Mouse (Mus musculus): Measurements from ENCODE around the gene Stxbp3.

Gene Stxbp3

DNA sequence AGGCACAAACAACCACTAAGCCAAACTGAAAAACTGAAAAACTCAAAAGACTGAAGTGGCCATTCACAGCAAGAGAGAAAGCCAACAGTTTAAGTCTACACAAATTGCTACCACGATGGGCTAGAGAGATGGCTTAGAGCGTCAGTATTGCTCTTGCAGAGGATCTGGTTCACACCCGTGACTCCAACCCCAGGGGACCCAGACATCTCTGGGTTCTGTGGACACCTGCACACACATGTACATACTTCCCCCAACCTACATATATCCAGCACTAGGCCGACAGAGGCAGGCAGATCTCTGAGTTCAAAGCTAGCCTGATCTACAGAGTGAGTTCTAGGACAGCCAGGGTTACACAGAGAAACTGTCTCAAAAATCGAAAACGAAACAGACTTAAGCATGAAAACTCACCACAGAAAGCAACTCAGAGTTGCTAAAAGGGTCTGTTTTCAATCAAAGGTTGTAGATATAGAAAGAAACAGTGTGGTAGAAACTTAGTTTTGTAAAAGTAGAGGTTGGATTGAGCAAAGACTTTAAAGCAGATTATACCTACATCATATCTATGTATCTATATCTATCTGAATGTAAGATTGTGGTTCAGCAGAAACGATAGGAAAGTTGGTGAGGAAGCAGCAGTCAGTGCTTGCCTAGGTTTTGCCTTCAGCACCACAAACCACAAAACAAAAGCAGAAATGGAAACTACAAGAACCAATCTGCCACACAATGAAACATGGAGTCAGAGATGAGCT lies 44.6 kb downstream of the Stxbp3 start:
- DNase-seq: peak in 1 of 2 experiments; percentile 13

DNA sequence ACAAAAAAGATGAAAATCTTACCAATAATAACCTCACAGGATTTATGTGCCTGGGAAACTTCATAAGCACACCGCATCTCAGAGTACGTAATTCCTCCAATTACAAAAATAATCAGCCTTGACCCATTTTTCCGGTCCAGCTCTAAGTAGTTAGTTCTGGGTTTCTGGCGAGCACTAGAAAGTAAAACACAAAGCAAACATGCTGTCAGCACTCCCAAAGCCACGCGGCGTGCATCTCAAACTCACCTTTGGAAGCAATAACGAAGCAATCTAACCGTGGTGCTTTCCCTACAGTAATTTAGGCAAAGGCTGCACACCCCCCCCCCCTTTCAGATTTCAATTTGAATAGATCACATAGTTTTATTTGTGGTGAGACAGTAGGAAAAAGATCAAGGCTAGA lies 45.5 kb downstream of the Stxbp3 start:
- DNase-seq: no peak

DNA sequence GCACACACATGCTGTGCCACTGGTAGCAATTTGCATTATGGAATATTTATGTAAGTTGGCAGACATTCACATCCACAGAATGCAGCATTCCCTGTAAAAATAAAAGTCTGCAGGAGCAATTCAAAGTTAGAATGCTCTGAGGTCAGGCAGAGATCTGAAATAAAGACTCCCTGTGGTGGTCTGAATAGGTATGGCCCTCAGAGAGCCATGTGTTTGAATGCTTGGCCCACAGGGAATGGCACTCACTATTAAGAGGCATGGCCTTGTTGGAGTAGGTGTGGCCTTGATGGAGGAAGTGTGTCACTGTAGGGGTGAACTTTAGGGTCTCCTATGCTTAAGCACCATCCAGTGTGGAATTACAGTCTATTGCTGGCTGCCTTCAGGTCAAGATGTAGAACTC lies 47.9 kb downstream of the Stxbp3 start:
- DNase-seq: no peak

DNA sequence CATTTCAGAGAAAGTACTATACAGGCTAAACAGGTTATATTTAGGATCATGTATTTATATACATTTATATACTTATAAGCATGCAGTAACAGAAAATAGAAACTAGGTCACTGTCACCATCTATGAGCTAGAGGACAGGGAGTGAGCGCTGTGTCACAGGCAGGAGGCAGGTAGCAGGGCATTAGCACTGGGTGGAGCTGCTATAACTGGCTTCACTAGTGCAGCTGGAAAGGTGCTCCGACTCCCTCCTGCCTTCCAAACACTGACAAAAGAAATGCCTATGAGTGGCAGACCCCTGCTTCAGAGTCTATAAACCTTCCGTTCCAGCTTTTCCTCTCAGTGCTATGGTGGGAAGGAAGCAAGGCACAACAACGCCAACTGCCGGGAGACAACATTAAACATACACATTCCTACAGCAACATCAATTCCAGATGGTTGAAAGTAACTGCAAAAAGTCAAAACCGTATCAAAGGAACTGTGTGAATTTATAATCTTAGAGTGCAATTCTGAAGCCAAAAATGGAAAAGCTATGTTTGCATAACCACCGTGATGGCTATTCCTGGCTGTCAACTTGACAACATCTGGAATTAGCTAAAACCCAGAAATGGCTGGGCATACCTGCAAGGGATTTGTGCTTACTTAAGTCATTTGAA lies 49.1 kb downstream of the Stxbp3 start:
- no peak for DNase-seq

DNA sequence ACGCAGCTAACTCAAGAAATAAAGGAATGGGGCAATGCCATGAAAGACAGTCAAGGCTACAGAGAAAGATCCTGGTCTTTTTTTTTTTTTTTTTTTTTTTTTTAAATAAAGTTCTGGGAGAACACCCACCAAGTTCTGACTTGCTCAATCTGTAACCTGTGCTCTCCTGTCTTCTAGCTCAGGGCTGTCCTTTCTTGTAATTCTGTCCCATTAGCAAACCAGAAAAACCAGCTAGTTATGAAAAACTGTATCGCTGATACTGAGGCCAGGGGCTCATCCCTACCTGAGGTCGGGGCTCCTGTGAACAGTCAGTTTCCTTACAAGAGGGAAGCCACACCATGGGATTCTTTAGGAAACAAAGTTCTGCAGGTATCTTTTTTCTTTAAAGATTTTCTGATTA lies 49.8 kb downstream of the Stxbp3 start:
- DNase-seq: no peak

DNA sequence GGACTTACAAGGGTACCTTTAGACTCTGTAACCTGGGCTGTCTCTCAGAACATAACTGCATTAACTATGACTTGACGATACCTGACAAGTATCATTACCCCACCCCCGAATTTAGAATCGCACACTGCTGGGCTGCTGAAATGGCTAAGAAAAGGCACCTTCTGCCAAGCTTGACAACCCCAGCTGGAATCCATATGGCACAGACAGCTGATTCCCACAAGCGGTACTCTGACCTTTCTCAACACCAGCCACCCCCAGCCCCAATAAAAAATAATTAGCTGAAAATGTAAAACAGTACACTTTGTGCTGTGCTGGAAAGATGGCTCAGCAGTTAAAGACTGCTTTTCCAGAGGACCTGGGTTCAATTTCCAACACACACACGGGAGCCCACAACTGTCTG lies 51.0 kb downstream of the Stxbp3 start:
- DNase-seq: no peak

DNA sequence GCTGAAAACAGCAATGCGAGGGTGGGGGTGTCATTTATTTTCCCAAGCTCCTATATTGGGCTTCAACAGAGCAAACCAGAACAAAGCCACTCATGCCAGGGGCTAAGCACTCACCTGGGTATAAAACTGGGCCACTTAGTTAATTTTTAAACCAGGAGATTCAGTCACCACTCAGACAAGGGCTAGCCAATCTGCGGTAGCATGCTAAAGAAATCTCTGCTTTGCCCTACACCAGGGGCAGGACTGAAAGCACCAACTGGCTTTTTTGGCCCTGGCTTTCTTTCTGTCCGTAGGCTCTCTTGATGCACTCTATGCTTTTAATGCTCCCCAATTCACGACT lies 51.9 kb downstream of the Stxbp3 start:
- DNase-seq: no peak

DNA sequence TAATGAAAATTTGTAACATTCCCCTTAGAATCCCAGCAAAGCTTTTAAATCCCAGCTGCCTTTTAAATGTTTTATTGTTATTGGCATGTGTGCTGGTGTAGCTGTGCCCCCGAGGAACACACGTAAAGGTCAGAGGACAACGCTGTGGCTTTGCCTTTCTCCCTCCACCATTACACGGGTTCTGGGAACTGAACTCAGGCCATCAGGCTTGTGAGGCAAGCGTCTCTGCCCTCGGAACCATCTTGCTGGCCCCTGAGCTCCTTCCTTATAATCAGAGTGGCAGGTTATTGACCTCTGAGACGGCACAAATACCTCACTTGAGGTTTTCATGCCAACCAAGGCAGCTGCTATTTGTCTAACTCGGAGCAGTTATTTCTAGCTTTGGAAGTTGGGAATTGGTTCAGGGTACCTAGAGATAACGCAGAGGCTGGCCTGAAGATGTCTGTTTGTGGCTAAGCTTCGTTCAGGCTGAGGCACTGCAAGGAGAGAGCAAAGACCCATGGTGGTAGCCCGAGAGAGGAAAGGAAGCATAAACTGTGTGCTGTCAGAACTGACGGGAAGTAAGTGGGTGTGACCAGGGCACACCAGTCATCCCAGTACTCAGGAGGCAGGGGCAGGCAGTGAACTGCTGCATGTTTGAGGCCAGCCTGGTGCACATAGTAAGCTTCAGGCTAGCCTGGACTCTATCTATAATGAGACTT lies 52.4 kb downstream of the Stxbp3 start:
- no peak for DNase-seq

DNA sequence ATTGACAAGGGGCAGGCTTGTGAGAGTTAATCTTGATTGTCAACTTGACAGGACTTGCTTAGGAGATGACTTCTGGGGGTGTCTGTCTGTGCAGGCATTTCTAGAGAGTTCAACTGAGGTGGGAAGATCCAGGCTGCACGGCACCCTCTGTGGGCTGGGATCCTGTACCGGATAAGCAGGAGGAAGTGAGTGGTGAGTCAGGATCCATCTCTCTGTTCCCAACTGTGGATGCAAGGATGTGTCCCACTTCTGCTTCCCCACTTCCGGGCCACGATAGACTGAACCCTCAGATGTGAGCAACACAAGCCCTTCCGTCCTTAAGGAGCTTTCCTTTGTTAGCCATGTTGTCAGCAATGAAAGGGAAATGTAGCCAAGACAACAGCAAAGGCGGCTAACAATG lies 53.8 kb downstream of the Stxbp3 start:
- no peak for DNase-seq

DNA sequence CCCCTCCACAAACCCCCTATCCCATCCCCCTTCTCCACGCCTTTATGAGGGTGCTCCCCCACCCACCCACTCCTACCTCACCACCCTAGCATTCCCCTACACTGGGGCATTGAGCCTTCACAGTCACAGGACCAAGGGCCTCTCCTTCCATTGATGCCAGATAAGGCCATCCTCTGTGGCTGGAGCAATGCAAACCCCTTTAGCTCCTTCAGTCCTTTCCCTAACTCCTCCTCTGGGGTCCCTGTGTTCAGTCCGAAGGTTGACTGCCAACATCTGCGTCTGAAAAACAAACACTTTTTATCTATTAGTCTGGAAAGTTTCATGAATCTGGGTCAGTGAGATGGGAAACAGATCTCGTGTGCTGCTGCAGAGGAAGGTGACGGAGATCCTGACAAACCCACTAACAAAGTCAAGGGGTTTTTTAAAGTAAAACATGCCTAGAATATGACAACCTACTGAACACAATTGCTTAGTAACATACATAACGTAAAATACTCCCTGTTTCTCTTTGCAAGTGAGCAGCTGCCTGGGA lies 57.9 kb downstream of the Stxbp3 start:
- DNase-seq: no peak

DNA sequence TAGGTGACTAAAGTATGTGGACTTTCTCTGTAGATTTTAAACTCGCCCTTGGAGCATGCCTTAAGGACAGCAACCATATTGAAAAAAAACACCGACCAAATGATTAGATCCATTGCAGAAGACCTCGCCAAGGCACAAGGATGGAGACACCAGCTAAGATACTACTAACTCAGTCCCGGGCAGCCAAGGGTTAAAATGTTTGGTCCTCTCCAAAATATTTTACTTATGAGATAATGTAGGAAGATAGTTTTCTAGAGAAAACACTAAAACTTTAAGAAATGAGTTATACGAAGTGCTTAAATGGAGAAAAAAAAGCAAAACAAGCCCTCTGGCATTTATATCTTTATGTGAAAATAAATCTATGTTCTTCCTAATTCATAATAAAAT lies 58.4 kb downstream of the Stxbp3 start:
- no peak for DNase-seq

DNA sequence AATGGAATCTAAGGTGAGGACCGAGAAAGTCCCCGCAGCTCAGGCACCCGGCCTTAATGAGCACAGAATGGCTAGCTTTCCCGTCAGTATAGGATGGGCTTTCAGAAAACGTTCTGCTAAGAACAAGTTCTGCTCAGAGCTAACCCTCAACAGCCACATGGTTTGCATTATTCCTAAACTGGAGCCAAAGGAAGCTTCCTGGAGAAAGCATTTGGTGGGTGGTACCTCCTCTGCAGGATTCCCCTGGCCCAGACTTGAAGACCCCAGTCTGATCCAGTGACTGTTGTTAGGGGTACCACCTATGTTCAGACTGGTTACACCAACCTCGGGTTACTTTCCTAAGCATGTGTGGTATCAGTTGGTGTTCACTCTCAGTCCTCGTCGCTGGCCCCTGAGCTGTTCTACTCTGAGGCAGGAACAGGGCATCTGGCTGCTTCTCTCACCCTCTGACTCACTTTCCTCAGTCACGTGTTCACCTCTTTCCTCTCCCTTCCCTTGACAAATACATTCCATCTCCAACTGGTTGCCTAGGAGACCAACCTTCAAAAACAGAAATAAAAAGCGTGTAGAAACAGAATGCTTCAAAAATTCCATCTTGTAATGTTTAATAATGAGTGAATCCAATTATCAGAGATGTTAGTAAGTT lies 59.0 kb downstream of the Stxbp3 start:
- DNase-seq: no peak

DNA sequence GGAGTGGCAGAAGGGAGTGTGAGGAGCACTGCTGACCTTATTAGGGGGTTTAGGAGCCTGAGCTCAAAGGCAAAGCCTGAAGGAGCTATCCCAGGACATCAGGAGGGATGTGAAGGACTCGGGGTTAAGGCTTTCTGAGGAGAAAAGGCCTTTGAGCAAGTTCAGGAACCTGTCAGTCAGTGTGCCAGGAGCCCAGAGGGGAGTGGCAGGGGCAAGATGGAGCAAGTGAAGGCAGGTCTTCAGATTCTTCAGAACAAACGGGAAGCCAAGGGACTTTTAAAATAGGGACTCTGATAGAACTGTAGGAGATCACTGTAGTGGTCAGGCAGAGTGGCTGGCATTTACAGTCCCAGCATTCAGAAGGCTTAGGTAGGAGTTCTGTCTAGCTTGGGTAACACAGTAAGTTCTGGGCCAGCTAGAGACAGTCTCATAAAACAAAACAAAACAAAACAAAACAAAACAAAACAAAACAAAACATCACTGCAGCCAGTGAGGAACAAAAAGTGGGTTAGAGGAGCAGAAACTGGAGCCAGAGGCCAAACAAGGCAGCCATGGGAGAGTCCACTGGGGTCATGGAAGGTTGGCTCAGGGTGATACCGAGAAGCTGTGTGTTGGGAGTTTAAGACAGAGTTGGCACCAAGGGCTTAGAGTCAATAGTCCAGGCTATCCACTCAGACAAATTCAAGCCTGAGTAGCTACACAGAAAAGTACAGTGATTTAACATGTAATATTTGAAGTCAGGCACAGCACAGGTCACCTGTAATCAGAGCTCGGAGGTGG lies 61.4 kb downstream of the Stxbp3 start:
- DNase-seq: no peak

DNA sequence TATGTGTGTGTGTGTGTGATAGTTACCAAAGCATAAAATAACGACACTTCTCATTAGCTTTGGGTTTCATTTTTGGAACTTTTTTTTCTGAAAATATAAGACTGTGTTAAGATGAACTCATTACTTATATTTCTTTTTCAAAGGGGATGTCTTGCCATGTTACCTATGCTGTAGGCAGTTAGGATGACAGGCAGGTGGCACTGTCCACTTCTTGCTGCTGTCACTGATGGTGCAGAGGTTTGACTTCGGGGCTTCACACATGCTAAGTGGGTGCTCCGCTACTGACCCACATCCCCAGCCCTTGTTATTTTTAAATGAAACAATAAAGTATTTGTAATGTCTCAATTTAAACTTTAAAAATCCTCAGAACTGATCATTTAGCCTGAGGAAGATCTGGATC lies 67.5 kb downstream of the Stxbp3 start:
- DNase-seq: no peak

DNA sequence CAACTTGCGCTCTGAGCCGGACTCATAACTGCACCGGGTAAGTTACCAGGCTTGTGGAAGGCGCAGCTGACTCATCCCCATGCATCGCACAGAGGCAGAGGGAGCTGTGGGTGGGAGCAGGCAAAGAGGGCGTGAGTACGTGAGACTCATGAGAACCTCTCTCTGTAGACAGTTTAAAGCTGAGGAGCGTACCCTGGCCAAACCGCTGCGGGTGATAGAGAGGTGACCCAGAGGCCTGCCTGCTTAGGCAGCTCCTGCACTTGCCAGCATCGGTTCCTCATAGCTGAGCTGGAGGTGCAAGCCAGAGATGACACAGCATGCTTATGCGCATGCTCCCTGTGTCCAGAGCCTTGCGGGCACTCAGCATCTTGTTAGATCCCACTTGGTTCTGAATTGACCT lies 68.1 kb downstream of the Stxbp3 start:
- no peak for DNase-seq

DNA sequence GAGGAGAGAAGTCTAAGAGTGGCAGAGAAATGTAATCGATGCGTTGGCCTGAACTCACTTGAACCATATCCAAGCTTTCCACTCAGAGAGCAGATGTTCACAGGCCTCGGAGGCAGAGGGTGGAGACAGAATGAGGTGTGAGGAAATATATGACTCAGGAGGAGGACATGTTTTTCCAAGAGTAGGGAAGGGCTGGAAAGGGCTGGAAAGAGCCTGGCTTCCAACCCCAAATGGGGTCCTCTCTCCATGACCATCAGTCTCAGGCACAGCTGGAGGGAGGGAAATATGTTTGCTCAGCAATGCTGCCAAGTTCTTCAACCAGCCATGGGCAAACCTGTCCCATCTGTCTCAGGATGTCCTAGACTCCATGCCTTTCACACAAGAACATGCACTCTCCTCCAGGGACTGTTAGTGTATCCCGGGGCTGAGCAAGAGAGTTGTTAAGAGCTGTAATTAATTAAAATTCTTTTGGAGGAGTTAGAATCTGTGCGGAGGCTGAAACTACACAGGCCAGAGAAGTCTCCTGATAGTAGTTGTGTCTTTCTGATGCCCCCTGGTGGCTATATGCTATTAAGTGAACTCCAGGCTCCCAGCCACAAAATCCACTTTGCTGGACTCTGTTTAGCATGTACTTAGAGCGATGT lies 69.5 kb downstream of the Stxbp3 start:
- peak; percentile 66 to 67 for DNase-seq

DNA sequence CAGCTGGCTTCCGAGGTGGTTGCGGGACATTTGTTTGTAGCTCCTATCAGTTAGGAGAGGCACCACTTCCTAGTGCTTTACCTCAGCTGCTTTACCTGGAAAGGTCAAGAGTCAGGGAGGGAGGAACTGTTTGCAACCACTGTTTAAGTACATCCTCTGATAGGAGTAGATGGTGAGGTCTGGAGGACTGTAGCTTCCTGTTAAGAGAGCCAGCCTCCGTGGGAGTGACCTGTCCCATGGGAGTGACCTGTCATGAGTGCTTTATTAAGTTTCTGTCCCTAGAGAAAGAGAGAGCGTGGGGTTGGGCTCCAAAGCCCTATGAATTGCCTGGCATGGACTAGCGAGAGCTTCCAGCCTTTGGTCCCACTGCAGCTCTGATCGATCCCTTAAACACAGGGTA lies 70.8 kb downstream of the Stxbp3 start:
- DNase-seq: peak; percentile 44 to 55

DNA sequence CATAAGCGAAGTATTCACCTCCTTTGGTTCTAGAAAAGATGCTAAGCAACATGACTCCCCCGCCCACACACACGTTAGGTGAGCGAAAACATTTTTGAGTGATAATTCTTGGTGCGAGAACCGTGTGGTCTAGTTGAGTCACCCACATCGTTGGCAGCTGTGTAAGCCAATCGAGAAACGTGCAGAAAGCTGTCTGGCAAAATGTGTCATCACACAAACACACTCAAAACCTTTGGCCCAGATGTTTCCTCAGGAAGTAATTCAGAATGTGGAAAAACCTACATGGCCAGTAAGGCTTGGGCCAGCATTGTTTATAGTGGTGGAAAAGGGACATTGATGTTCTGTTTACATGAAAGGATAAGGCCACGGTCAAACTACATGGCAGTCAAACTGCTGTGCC lies 72.9 kb downstream of the Stxbp3 start:
- DNase-seq: no peak

DNA sequence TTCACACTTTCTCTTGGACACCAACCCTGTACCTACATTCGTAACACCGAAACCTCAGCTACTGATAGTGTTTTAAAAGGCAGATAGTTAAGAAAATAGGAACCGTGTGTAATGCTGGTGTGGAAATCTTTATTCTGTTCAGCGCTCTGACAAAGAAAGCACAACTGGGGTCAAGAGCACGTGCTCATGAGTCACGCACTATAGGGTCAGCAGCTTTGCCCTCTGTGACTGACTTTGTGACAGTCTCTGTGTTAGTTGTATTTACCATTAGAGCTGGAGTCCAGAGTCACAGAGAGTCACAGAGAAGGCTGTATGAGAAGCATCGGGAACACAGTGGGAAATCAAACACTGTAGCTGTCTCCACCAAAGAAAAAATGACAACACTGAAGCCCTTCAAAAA lies 73.4 kb downstream of the Stxbp3 start:
- DNase-seq: no peak

DNA sequence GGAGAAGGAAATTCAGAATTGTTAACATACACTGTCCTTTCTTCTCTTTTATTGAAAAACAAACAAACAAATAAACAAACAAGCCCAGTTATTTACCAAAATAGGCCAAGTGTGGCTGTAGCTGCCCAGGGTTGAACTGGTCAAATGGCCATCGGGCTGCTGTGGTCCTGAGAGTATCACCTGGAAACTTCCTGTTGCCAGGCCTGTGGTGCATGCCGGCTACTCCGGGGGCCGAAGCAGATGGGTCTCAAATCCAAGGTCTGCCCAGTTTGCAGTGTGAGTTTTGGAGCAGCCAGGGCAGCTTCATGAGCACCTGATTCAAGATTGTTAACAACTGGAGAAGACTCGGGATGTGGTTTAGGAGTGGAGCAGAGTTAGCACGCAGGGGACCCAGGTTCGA lies 74.8 kb downstream of the Stxbp3 start:
- DNase-seq: no peak

DNA sequence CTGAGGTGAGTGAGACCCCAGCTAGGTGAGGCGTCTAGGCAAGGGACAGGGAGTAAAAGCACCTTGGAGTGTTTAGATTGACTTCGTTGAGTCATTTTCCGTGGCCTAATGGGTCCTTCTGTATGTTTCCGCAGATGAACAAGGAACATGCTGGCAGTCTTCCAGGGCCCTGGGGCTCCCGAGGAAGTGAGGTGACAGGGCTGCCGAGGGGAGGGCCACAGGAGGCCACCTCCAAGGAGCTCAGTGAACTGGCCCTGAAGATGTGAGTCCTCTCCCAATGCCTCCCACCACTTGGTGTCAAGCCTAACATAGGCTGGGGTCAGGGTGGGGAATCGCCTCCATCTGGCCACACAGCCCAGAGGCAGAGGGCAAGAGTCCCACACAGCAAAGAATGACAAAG lies 75.3 kb downstream of the Stxbp3 start:
- DNase-seq: no peak

DNA sequence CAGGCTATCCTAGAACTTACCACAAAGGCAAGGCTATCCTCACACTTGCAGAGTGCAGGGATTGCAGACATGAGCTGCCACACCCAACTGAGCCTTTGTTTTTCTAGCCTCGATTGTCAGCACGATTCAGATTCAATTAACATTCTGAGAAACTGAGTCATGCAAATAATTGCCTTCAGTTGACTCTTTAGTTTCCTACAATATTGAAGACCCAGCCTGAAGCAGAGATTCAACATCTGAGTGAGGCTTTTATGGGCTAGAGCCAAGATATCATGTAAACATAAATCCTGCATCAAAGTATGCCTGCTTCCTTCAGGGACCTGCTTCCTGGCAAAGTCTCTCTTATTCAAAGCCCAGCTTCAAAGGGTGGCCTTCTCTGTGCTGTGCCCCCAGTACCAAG lies 76.6 kb downstream of the Stxbp3 start:
- DNase-seq: no peak
